Mouse (Mus musculus) ES-CJ7 (cell line): ENCODE data around the gene Pole2.
"Not testable (repeated sequence)": the region's sequence is repeated elsewhere in the genome, so short reads cannot be mapped to it uniquely, and the experiment has no call there.

Experiments
- DNase-seq: peaks from one replicate; pipeline ENCODE4 v3.0.0; 2011; ENCODE audit warnings: low read depth, low spot score

The Pole2 gene

GRCm38 (mm10) chr12:69179371-69179770 is 48.6 kb downstream of the Pole2 start:
- DNase-seq: peak; percentile 79

GRCm38 (mm10) chr12:69177526-69177925 is 50.5 kb downstream of the Pole2 start:
- peak; percentile 59 for DNase-seq

GRCm38 (mm10) chr12:69175975-69176374 is 52.0 kb downstream of the Pole2 start:
- no peak for DNase-seq

DNA sequence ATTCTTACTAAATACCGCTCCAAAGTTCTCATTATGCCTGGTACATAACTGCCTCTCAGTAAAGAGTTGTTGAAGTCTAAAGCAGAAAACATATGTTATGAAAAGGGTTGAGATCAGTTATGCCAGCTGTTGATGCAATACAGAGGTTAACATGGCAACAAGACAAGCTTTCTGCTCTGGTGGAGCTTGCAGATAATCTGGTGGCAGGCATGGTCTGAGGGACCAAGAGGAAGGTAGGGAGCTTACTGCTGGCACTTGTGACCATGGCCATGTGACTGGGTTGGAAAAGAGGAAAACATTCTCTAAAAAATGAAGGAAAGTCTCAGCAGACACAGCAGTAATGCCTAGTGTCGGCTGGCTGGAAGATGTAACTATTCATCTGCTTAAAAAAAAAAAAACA is 56.7 kb downstream of the Pole2 start:
- DNase-seq: no peak

DNA sequence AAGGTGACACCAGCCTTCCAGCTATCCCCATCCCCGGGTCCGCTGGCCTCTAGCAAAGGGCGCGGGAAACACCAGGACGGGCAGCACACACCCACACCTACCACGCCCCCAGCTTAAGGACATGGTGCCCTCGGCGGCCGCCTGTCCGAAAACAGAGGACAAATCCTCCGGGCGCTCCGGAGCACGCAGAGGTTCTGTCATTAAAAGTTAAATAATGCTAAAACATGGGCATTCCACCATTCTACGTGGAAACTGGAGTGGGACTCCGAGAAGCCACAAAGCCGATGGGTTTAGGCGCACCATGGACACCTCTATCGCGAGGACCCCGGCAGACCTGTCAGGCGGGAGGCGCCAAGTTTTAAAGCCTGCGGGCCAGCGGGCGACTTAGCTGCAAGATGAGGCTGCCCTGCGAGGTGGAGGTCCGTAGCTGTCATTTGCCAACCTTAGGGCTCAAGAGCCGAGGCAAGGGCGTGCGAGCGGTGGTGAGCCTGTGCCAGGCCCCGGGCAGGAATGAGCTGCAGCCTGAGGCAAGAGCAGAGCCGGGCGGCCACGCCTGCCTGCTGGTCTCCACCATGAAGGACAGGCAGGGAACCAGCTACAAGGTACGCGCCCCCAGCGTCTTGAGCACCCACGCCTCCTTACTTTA is 59.4 kb downstream of the Pole2 start, which contains the start of gene Lrr1:
Lrr1 (plus strand) TSS at position 354 of the 646 bp plus-strand sequence.
- peak; percentile 75 for DNase-seq

DNA sequence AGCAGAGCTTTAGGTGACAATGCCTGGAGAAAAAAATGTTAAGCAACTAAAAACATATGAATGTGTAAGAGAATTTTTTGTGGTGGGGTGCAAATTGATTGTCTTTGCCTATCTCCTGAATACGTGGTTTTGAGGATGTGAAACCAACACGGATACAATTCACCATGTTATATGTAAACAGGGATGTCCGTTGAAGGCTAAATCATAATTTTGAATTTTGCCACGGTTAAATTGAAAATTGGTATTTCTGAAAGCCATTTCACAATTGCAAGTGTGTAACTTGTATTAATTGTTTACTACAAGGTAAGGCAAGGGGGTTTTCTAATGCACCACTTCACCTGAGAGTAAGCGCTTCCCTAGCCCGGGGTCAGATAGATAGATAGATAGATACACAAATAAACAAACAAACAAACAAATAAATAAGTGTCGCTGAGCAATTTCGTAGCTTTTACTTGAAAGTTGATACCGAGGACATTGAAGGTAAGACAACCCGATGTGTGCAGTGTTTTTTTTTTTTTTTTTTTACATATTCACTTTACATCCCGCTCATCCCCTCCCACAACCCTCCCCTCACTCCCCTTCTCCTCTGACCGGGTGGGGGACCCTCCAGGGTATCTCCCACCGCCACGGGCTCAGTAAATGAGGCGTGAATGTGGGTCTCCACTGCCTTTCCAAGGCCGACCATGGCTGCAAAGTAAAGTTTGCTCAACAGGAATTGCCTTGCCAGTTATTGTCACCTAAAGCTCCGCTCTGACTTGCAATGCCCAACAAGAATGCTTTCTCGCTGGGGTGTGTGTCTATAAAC is 60.1 kb downstream of the Pole2 start:
- DNase-seq: no peak

DNA sequence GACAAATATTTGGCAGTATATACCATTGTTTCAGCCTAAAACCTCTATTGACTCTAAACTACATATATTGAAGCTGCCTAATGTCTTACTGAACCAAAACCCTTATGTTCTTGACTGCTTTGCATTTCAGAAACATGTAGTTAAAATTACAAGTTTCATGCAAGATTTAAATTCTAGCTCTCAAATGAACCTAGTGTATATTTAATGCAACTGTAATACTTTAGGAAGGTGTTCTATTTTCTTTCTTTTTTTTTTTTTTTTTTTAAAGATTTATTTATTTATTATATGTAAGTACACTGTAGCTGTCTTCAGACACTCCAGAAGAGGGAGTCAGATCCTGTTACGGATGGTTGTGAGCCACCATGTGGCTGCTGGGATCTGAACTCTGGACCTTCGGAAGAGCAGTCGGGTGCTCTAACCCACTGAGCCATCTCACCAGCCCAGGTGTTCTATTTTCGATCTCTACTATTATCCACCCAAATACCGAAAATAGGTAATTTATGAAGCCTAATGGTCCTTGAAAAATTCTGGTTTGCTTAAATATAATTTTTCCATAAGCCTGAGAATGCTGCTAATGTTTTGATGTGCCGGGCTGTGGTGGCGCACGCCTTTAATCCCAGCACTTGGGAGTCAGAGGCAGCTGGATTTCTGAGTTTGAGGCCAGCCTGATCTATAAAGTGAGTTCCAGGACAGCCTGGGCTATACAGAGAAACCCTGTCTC is 61.0 kb downstream of the Pole2 start:
- not testable (repeated sequence) for DNase-seq

- DNase-seq: peak; percentile 48
These were observed 63.1 kb downstream of the Pole2 start for GRCm38 (mm10) chr12:69164904-69165303.

- DNase-seq: not testable (repeated sequence)
These were observed 64.4 kb downstream of the Pole2 start for GRCm38 (mm10) chr12:69163586-69163985.

GRCm38 (mm10) chr12:69160677-69161076 is 67.3 kb downstream of the Pole2 start:
- DNase-seq: not testable (repeated sequence)

GRCm38 (mm10) chr12:69159578-69159940 is 68.4 kb downstream of the Pole2 start:
- DNase-seq: peak; percentile 81

- peak; percentile 100 for DNase-seq
These were observed 69.0 kb downstream of the Pole2 start, which contains the start of gene Rps29 for GRCm38 (mm10) chr12:69158765-69159577. TSS of gene Rps29 (minus strand) at chr12:69159186.

DNA sequence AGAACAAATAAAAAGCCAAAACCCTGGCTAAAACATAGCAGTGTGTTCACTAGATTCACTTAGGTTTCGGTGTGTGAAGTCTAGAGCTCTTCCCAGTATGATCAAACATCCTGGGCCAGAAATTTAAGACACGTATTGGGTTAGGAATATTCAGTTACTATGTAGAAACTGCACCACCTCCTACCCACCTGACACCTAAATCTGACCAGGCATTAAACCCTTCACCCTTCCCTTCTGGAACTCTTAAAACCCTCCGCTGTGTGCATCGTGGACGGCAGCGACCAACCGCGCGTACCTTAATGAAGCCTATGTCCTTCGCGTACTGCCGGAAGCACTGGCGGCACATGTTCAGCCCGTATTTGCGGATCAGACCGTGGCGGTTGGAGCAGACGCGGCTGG is 69.6 kb downstream of the Pole2 start:
- DNase-seq: no peak

- peak; percentile 51 for DNase-seq
These were observed 70.9 kb downstream of the Pole2 start for GRCm38 (mm10) chr12:69157107-69157506.

DNA sequence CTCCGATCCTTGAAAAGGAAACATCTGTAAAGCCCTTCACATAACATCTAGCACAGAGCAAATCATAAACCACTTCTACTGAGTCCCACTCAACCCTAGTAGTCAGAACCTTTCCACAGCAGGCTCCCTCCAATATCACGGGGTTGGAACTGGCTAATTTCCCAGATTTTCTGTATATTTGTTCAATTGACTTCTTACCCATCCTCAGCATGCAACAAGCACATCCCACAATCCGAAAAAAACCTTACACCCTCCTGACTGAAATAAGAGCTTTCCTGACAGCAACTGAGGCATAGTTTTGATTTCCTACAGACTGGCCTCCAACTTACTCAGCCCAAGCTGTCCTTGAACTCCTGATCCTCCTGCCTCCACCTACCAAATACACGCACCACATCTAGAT is 71.6 kb downstream of the Pole2 start:
- no peak for DNase-seq

- DNase-seq: no peak
These were observed 72.1 kb downstream of the Pole2 start for GRCm38 (mm10) chr12:69155923-69156322.
